Mouse (Mus musculus) myocyte (in vitro differentiated cells): ENCODE measurements around the gene Mtch2.

Experiments
- POLR2A ChIP-seq: IDR thresholded peaks from one replicate; pipeline ENCODE4 v1.6.1; 2011; ENCODE audit warnings: low read depth, mild to moderate bottlenecking, control low read depth, moderate library complexity; ENCODE audit not compliant: insufficient read length
- USF1 ChIP-seq: IDR thresholded peaks from one replicate; pipeline ENCODE4 v1.6.1; 2011; ENCODE audit warnings: low read depth, mild to moderate bottlenecking, control low read depth, moderate library complexity

- TF ChIP-seq USF1 (no peak), POLR2A (no peak)
Measured at GRCm38 (mm10) chr2:90877584-90878259, 30.8 kb downstream of the Mtch2 start.
